Mouse (Mus musculus) spleen, adult 2 months (tissue): Measurements from ENCODE around the gene Iqgap1. TPM values are rescaled to one million over a fixed set of nuclear protein-coding genes. Genes with fewer than 3 reads are reported as not detected.

Experiments used
- DNase-seq, 2 experiments: peaks; one replicate each; pipeline versions ENCODE4 v3.0.0 to v3.0.0-alpha.2; 2012 to 2021; ENCODE audit warnings: low spot score in 2 of 2, low read depth in 1 of 2
- H3K27ac ChIP-seq: fragments of 200-500 bp; 2 replicates; pipeline ENCODE4 v1.5.1; 2012; ENCODE audit warnings: low read length, inconsistent platforms; ENCODE audit not compliant: insufficient read depth
- H3K27me3 ChIP-seq: fragments of 200-500 bp; 2 replicates; pipeline ENCODE4 v1.6.1; 2012; ENCODE audit warnings: mild to moderate bottlenecking, moderate library complexity, low read length, inconsistent platforms; ENCODE audit not compliant: control insufficient read depth, insufficient read depth
- H3K36me3 ChIP-seq: fragments of 200-500 bp; 2 replicates; pipeline ENCODE4 v1.6.1; 2012; ENCODE audit warnings: mild to moderate bottlenecking, low read length, inconsistent platforms; ENCODE audit not compliant: control insufficient read depth, insufficient read depth
- H3K4me1 ChIP-seq: fragments of 200-500 bp; 2 replicates; pipeline ENCODE4 v1.6.1; 2011; ENCODE audit warnings: inconsistent platforms; ENCODE audit not compliant: control insufficient read depth, insufficient read depth, insufficient read length
- H3K4me3 ChIP-seq: fragments of 200-500 bp; 2 replicates; pipeline ENCODE4 v1.5.1; 2011; ENCODE audit warnings: mild to moderate bottlenecking, inconsistent platforms; ENCODE audit not compliant: insufficient read depth, insufficient read length; ENCODE audit errors: extremely low read depth
- CTCF ChIP-seq: fragments of 200-500 bp; IDR thresholded peaks from 2 replicates; pipeline ENCODE4 v1.5.1; 2011; ENCODE audit warnings: mild to moderate bottlenecking, inconsistent platforms; ENCODE audit not compliant: insufficient read depth, insufficient read length, insufficient replicate concordance; ENCODE audit errors: extremely low read depth
- POLR2A ChIP-seq: fragments of 200-500 bp; IDR thresholded peaks from 2 replicates; pipeline ENCODE4 v1.6.1; 2011; ENCODE audit warnings: low read depth, low read length, inconsistent platforms
- WGBS: fragments of 180-500 bp; shearing (Covaris S2); methylation state at CpG from one replicate; pipeline ENCODE4 v1.1.7; 2018; 5-methylcytosine and 5-hydroxymethylcytosine counted together
- polyA plus RNA-seq: library from polyadenylated mRNA; depleted of rRNA; stranded (reverse); fragments of >200 nt; gene quantifications from 2 replicates; pipeline ENCODE4 v1.2.3, GENCODE M21; 2012

The Iqgap1 gene
- polyA plus RNA-seq, 1 experiment: 55.9 TPM

DNA sequence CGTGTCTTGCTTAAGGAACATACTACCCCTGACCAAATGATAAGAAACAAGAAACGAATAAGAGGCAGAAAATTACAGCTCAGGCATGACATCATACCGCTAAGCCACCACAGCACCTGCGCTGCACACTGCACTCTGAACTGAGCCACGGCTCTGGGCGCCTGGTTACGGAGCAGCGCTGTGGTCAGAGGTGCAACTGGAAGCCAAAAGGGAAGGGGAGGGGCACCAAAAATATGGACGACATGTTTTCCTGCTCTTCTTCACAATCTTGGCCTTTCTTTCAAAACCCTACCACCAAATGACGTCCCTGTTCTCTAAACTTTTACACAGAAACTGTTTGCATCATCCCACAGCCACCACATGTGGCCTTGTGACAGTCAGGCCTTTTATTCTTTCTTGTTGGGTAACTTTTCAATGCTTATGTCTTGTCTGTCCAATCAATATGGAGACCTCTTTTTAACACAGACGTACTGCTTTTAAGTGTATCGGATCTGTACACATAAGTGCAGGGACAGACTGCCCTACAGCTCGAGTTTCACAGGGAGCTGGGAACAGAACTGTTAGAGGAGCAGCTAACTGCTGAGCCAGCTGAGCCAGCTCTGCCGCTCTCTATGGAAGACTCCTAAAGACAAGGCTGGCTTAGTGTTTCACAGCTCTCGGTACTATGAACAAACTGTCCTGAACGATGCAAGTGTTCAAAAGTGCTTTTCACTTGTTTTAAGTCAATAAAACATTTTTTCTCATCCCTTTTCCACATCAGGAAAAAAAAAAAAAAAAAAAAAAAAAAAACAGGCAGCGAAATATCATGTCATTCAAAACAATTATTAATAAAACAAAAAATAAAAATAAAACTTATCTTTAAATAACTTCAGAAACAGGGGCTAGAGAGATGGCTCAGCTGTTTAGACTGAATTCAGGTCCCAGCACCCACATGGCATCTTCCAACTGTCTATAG lies 43.3 kb downstream of the Iqgap1 start:
- TF ChIP-seq POLR2A (no peak), CTCF (no peak)

DNA sequence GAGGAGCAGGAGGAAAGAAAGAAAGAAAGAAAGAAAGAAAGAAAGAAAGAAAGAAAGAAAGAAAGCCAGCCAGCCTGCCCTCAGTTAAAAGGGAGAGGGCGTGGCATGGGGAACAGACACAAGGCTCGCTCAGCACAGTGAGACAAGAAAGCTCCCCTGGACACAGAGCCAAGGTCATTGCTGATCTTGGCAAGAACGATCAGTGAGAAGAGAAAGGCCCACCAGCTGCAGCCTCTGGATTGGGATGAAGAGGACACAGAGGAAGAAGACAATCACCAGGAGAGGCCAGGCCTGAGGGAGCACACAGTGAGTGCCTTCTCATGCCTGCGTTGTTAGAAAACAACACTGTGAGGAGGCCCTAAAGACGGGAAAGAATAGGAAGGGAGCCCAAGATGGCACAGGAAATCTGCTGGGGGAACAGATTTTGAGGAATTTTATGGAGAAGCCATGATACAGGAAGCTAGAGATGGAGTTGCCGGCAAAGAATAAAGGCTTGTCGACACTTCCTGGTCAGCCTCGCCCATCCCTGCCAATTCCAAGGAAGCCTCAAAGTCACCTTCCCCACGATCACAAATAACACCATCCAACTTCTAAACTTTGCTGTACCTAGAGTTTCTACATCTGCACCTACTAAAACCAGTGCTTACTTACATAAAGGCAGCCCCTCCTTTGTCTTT lies 44.2 kb downstream of the Iqgap1 start:
- no peak for DNase-seq
- no peak for TF ChIP-seq CTCF
- no peak for TF ChIP-seq POLR2A
- peaks cover 39% of the 10 kb centered on the region; the same call in 1 of the 2 replicates for H3K4me1 ChIP-seq
- peak overlapping the region; percentile 43 for H3K27ac ChIP-seq
- 52% methylated on average over 9 of the region's 9 CpGs for WGBS
- H3K27me3 ChIP-seq: no peaks in the 10 kb centered on the region
- H3K36me3 ChIP-seq: peaks cover under 1% of the 10 kb centered on the region; the same call in 1 of the 2 replicates
- H3K4me3 ChIP-seq: no peak overlapping the region

More for the DNA sequence above, 43.3 kb downstream of the Iqgap1 start:
- peak in 1 of 2 experiments; percentile 47 for DNase-seq
- Histone ChIP-seq H3K27me3 (no peaks in the 10 kb centered on the region), H3K27ac (peak overlapping the region; percentile 43), H3K36me3 (peaks cover 1% of the 10 kb centered on the region; the same call in 1 of the 2 replicates), H3K4me1 (peaks cover 39% of the 10 kb centered on the region; the same call in 1 of the 2 replicates), H3K4me3 (no peak overlapping the region)
- WGBS: 35% methylated on average over 17 of the region's 17 CpGs

DNA sequence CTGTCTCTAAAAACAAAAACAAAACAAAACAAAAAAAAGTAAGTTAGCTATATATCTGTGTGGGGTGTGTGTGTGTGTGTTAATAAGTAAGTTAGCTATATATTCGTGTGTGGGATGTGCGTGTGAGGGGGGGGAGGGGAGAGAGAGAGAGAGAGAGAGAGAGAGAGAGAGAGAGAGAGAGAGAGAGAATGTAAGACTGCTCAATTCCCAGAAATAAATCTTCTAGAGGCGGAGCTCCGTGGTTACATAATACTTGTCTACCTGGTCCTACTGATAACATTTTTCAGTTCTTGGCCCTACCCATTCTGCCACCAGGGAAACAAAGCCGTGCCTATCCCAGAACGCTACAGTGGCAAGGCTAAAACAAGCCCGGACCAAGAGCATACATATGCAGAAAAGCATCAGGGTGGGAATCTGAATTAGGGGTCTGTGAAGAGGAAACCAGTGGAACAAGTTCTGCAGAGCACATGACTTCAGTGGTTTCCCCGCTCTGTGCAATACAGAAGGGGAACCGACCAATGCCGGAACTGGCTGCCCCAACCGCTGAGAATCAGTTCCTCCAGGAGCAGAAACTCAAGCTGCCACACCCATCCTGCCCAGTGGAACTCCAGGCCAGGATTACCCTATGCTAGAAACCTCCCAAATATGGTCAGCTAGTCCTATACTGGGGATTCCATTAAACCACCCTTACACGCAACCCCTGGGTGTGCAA lies 46.7 kb downstream of the Iqgap1 start:
- H3K36me3 ChIP-seq: no peaks in the 10 kb centered on the region
- TF ChIP-seq POLR2A (no peak), CTCF (no peak)
- DNase-seq: peak; percentile 84 to 88
- peaks cover 51% of the 10 kb centered on the region for H3K4me1 ChIP-seq
- H3K27me3 ChIP-seq: no peaks in the 10 kb centered on the region
- peak overlapping the region; percentile 93 for H3K27ac ChIP-seq
- 4% methylated on average over 12 of the region's 12 CpGs for WGBS
- H3K4me3 ChIP-seq: peak overlapping the region; percentile 27; the same call in 1 of the 2 replicates

DNA sequence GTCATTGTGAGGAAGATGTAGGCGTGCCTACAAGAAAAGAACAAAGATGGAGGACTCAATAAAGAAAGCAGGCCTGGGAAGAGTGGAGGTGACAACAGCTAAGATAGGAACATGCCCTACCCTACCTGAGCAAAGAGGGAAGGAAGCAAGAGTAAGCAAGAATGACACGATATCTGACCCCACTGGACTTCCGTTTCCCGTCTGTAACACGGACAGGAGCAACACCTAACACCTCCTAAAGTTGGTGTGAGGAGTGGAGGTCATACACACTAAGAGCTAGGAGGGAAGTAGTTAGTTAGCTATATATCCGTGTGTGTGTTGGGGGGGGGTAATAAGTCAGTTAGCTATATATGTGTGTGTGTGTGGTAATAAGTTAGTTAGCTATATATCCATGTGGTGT lies 47.4 kb downstream of the Iqgap1 start:
- Histone ChIP-seq H3K4me1 (peaks cover 54% of the 10 kb centered on the region), H3K36me3 (no peaks in the 10 kb centered on the region), H3K27me3 (no peaks in the 10 kb centered on the region), H3K4me3 (no peak overlapping the region), H3K27ac (peak overlapping the region; percentile 93)
- WGBS: 42% methylated on average over 6 of the region's 6 CpGs
- no peak for TF ChIP-seq POLR2A
- TF ChIP-seq CTCF: no peak
- no peak for DNase-seq

DNA sequence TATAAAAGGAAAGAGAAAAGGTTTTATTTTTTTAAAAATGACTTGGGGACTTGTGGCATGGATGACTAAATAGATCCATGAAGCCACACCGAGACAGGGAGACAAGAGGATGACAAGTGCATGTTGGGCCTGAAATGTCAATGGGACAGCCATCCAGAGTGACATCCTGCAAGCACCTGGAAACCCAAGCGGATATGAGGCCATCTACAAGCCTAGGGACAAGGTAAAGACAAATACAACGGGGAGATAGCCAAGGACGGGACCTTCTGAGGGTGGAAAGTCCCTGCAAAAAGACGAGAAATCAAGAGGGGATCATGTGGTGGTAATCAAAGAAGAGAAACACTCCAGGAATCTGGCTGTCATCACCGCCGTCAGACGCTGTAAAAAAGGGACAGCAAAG lies 48.6 kb downstream of the Iqgap1 start:
- Histone ChIP-seq H3K36me3 (no peaks in the 10 kb centered on the region), H3K27me3 (no peaks in the 10 kb centered on the region), H3K27ac (peak overlapping the region; percentile 93), H3K4me3 (no peak overlapping the region), H3K4me1 (peaks cover 53% of the 10 kb centered on the region)
- DNase-seq: no peak
- TF ChIP-seq CTCF (no peak), POLR2A (no peak)
- 67% methylated on average over 8 of the region's 8 CpGs for WGBS

DNA sequence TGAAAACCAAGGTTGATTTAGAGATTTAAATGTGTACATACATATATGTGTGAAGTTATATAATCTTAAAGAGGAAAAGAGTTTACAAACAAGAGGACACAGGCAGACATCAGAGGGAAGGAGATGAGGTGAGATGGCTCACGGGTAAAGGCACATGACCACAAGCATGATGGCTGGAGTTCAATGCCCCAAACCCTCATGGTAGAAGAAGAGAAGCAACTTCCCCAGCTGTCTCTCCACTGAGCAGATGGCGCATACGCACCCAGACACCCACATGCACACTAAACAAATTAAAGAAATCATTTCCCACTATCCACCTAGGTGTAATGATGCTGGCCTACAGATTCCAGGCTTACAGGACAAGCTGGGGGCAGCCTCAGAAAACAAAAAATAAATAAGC lies 49.7 kb downstream of the Iqgap1 start:
- 38% methylated on average over 3 of the region's 3 CpGs for WGBS
- Histone ChIP-seq H3K27me3 (no peaks in the 10 kb centered on the region), H3K27ac (peak overlapping the region; percentile 40), H3K4me3 (no peak overlapping the region), H3K4me1 (peaks cover 45% of the 10 kb centered on the region), H3K36me3 (no peaks in the 10 kb centered on the region)
- TF ChIP-seq POLR2A (no peak), CTCF (no peak)
- no peak for DNase-seq
